Mouse (Mus musculus): ENCODE measurements at regions not wholly inside any gene's neighbourhood (a gene's known extent, or its start where the extent isn't known, plus 50 kb on each side); places are given as distances from the start of the nearest gene placed in this dataset.

GRCm38 (mm10) chr12:47466740-47467139, 648.0 kb upstream of the Nova1 start:
- no peak for DNase-seq

DNA sequence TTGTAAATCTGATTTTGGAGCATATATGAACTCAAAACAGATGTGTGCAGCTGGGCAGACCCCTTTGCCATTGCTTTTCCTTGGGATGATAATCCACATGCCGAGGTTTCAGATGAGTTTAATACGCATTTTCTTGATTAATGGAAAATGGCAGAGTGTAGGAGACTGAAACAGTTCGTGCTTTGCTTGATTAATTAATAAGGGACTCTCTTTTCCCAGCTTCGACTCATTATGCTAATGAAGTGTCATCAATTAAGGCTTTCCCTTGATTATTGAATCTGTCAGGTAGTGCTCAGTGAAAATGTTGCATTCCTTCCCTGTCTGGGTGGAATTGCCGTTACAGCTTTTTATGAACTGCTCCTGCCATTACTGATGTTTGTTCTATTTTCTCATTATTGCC, 647.2 kb upstream of the Nova1 start:
- no peak for DNase-seq

GRCm38 (mm10) chr12:47431669-47432068, 612.9 kb upstream of the Nova1 start:
- DNase-seq: no peak

DNA sequence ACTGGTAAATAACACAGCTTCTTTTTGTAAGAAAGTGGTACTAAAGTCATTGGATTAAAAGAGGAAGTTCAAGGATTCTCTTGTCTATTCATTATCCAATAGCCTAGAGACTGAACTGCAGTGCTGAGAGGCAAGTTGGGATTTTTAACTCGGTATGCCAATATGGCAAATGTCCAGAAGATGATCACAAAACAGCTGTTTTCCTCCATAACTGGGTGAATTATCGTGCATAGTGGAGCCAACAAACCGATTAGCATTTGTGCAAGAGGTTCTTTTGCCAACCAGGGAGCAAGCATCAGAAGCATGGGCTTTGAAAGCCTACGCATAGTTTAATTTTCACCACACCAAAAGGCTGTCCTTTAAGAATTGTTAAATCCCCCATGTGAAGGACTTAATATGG, 593.5 kb upstream of the Nova1 start:
- DNase-seq: no peak

GRCm38 (mm10) chr12:47406563-47406962, 587.8 kb upstream of the Nova1 start:
- no peak for DNase-seq

- peak; percentile 27 for DNase-seq
Measured at GRCm38 (mm10) chr12:47406131-47406530, 587.4 kb upstream of the Nova1 start.

DNA sequence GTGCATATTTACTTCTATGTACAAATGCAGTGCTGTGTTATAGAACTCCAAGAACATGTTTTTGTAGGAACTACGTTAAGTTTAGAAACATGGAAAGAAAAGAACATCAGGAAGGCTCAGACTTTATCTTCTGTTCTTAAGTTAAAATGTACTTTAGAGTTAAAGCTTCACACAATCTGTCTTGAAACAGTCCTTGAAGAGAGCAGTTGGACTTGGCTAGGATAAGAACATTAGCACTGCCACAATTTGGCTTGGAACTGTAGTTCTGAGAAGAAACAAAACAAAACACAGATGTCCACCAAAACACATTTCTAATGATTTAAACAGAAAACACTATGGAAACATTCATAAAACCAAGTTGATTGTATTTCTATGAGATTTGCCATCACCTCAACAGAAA, 564.5 kb upstream of the Nova1 start:
- DNase-seq: no peak

DNA sequence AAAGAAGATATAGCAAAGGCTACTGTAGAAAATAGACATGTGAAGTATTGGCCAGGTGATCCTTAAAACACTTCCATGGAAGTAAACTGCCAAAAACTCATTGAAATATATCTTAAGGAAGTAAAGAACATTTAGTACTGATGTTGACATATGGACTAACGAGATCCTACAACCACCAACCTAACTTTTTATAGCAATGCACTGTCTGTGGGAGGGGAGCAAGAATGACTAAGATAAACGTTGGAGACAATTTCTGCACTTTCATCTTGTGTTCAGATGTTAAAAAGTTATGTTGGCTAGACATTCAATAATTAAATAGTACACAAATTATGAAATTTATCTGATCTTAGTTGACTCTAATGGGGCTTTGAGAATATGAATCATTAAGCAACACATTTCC, 534.5 kb upstream of the Nova1 start:
- DNase-seq: no peak

- no peak for DNase-seq
Measured at GRCm38 (mm10) chr12:47351229-47351628, 532.5 kb upstream of the Nova1 start.

- DNase-seq: no peak
Measured at GRCm38 (mm10) chr12:47313413-47313812, 494.7 kb upstream of the Nova1 start.

- DNase-seq: no peak
Measured at GRCm38 (mm10) chr12:47275904-47276303, 457.2 kb upstream of the Nova1 start.

DNA sequence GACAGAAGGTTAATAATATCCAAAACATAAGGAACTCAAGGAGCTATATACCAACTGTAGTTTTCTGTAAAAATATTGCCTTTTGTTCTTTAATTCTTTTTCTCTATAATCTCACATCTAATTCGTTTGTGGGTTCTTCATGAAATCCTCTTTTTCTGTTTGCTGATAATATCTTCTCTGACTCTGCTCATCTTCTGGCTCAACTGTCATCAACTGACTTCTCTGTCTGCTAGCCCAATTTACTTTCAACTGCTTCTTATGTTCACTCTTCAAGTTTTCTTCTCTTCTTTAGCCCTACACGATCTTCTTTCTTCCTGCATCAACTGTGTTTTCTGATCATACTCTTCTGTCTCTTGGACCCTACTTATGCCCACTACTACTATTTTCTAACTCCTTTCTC, 453.6 kb upstream of the Nova1 start:
- no peak for DNase-seq

- no peak for DNase-seq
Measured at GRCm38 (mm10) chr12:47264118-47264517, 445.4 kb upstream of the Nova1 start.

- DNase-seq: no peak
Measured at GRCm38 (mm10) chr12:47263408-47263807, 444.7 kb upstream of the Nova1 start.

GRCm38 (mm10) chr12:47252306-47252705, 433.6 kb upstream of the Nova1 start:
- DNase-seq: no peak

DNA sequence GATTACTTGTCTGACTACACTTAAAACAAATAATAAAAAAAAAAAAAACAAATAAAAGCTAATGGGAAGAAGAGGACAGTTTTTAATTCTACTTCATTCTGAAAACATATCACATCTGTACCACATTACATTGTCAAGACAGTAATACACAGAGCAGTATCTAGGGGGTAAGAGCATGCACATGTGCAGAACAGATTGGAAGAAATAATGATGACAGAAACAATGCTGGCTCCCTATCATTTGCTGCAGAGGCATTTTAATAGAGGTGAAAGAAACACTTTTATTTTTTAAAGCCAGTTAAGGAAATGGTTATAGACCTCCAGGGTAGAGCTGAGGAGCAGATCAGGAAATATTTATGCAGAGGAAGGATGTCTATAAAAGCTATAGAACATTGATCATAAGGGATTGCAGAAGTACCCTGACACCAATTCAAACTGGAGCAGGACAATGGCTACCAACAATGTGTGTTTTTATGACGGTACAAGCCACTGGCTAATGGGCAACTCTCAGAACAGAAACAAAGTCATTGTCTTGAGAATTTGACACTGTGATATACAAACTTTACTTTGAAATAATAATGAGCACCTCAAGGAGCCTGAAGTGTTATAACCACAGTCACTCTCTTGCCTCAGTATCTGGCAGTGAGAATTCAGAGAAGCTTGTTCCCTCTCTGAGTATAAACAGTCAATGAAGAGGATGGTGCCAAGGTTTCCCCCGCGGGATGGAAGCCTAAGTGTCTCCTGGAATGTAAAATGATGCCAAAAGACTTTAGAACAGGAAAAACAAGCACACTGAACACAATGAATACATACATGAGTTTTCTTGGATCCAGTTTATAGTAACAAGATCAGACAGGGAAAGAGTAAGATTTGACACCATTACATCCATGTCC, 425.1 kb upstream of the Nova1 start:
- DNase-seq: no peak

DNA sequence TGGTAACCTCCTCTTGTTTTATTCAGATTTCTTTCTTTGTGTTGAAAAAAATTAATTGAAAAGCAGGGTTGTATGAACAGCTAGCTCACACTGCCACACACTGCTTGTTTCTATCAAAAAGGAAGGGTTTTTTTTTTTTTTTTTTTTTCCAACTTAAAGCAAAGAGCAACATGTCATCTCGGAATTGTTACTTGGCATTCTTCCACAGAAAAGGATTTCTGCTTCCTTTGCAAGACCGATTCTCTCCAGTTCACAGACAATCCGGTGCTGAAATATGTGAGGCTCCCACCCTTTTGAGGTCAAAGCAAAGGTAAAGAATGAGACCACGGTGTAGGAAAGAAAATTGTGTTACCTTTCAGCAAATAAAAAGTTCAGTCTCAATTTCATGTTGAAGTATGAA, 401.3 kb upstream of the Nova1 start:
- DNase-seq: no peak

GRCm38 (mm10) chr12:47219340-47219739, 400.6 kb upstream of the Nova1 start:
- no peak for DNase-seq

DNA sequence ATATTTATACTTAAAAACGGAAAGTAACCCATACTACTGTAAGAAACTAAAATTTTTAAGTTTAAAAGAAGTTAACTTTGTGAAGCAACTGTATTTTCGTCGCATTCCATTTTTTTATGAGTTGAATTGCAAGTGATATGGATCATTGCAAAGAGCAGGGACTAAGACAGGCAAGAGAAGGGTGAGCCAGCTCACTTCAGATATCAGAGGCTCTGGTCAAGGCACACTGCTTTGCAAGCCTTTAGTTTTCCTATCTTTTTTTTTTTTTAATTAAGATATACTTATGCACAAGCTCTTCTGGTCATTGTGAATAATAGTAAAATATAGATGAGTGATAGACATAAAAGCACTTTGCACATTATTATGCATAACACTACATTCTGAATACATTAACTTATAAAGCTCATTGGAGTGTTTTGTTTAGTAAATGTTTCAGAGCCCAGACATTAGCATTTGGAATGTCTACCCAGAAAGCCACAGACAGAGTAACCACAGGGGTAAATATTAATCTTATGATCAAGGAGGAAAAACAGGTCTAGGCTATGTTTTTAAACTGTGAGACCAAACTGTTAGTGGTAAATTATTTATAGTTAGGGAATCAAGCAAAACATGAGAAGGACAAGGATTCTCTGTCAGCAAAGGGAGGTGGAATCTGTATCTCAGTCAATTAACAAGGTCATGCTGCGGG, 392.8 kb upstream of the Nova1 start:
- no peak for DNase-seq

- no peak for DNase-seq
Measured at GRCm38 (mm10) chr12:47202936-47203335, 384.2 kb upstream of the Nova1 start.

DNA sequence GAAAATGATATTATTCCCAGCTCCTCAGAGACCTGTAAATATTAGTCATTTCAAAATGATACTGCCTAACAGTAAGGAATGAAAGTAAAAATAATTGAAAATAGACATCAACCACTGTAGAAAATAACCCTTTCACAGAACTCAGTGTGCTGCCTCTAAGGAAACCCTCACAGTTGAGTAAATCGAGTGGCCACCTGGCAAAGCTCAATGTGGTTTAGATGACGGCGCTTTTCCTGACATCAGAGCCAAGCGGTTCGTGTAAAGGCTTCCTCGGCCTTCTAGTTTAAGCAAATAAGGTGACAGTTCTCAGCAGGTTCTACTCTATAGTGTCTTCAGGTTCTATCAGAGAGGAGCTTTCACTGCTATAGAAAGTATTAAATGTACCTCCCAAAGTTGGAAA, 379.9 kb upstream of the Nova1 start:
- DNase-seq: no peak

DNA sequence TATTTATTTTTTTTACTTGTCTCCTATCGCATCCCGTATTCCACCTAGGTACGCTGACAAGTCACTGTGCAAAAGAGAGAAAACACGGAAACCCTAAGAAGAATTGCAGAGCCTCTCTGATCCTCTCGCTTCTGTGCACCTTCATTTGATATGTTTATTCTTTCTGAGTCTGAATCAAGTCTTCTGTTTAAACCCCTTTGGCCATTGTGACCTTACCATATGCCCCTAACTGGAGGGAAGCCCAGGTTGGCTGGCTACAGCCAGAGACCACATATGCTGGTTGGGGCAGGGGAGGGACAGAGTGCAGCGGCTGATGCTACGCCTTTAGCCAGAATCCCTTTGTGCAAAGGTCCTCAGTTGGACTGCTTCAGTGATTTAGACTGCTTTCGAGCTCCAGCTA, 346.0 kb upstream of the Nova1 start:
- no peak for DNase-seq

- peak; percentile 11 for DNase-seq
Measured at GRCm38 (mm10) chr12:47164031-47164717, 345.4 kb upstream of the Nova1 start.

Measured in adrenal gland, postnatal 14 days (tissue).